Mouse (Mus musculus): ENCODE measurements around the gene Rgs16.

GRCm38 (mm10) chr1:153737101-153738085, 2.8 kb upstream of the Rgs16 start:
- TF ChIP-seq CTCF (IDR thresholded peaks at IDR 0.05; ENCODE audit: extremely low read depth, insufficient read length, insufficient replicate concordance, low read depth, low read length): no peak
- TF ChIP-seq POLR2A (IDR thresholded peaks at IDR 0.05; ENCODE audit: low read depth, low read length): no peak

Measured in small intestine, adult 2 months (tissue).